Mouse (Mus musculus): ENCODE measurements around the gene Pacsin1. TPM values are rescaled to one million over a fixed set of nuclear protein-coding genes. Genes with fewer than 3 reads are reported as not detected.

Gene Pacsin1
- 100 to 1,000 TPM; 428 to 433 TPM for total RNA-seq (2021)

- intact Hi-C loops (cut with DNase I) = loop anchor here (1.0 to 2.0 kb wide), 4 partner anchors 12 to 29 kb away; no protein-coding TSS in a partner anchor
- peak; percentile 86 for DNase-seq (ENCODE audit: low spot score in 2 of 2)
These were observed at the start of gene Pacsin1 for GRCm38 (mm10) chr17:27655089-27656010. Gene Pacsin1 (plus strand): TSS chr17:27655509.

- intact Hi-C loops (cut with DNase I) = no loop called here
- no peak for DNase-seq (ENCODE audit: low spot score in 2 of 2)
These were observed 45.7 kb upstream of the Pacsin1 start for GRCm38 (mm10) chr17:27609576-27609975.

- DNase-seq (ENCODE audit: low spot score in 2 of 2) = peak; percentile 77 to 96
- intact Hi-C loops (cut with DNase I) = loop anchor here (2.0 kb wide), 1 partner anchor 28 kb away; no protein-coding TSS in a partner anchor
These were observed 44.4 kb upstream of the Pacsin1 start for GRCm38 (mm10) chr17:27610679-27611518.

- DNase-seq (ENCODE audit: low spot score in 2 of 2) = peak in 1 of 2 experiments; percentile 50
- intact Hi-C loops (cut with DNase I) = loop anchor here (2.0 kb wide), 1 partner anchor 27 kb away; no protein-coding TSS in a partner anchor
These were observed 43.8 kb upstream of the Pacsin1 start for GRCm38 (mm10) chr17:27611519-27611884.

GRCm38 (mm10) chr17:27611994-27612393 lies 43.3 kb upstream of the Pacsin1 start:
- intact Hi-C loops (cut with DNase I) = loop anchor here (2.0 kb wide), 1 partner anchor 27 kb away; no protein-coding TSS in a partner anchor
- no peak for DNase-seq (ENCODE audit: low spot score in 2 of 2)

GRCm38 (mm10) chr17:27613016-27613415 lies 42.3 kb upstream of the Pacsin1 start:
- no peak for DNase-seq (ENCODE audit: low spot score in 2 of 2)
- intact Hi-C loops (cut with DNase I) = no loop called here

GRCm38 (mm10) chr17:27615388-27615787 lies 39.9 kb upstream of the Pacsin1 start:
- no peak for DNase-seq (ENCODE audit: low spot score in 2 of 2)
- intact Hi-C loops (cut with DNase I) = no loop called here

- DNase-seq (ENCODE audit: low spot score in 2 of 2) = peak in 1 of 2 experiments; percentile 40
- intact Hi-C loops (cut with DNase I) = no loop called here
These were observed 34.1 kb upstream of the Pacsin1 start for GRCm38 (mm10) chr17:27621161-27621560.

GRCm38 (mm10) chr17:27621705-27622531 lies 33.4 kb upstream of the Pacsin1 start:
- DNase-seq (ENCODE audit: low spot score in 2 of 2) = peak in 1 of 2 experiments; percentile 72

GRCm38 (mm10) chr17:27622611-27623359 lies 32.5 kb upstream of the Pacsin1 start:
- no peak for DNase-seq (ENCODE audit: low spot score in 2 of 2)
- intact Hi-C loops (cut with DNase I) = loop anchor here (1.0 kb wide), 1 partner anchor 57 kb away; the partner anchor contains the start of gene AI413582

More at GRCm38 (mm10) chr17:27621705-27622531, 33.4 kb upstream of the Pacsin1 start:
- intact Hi-C loops (cut with DNase I) = no loop called here

GRCm38 (mm10) chr17:27623360-27624326 lies 31.7 kb upstream of the Pacsin1 start, which contains the start of gene Nudt3:
Gene Nudt3 (minus strand): TSS chr17:27623495.
- DNase-seq (ENCODE audit: low spot score in 2 of 2) = peak; percentile 90 to 91
- intact Hi-C loops (cut with DNase I) = loop anchor here (1.0 kb wide), 1 partner anchor 58 kb away; the partner anchor contains the start of gene AI413582

GRCm38 (mm10) chr17:27625455-27626251 lies 29.7 kb upstream of the Pacsin1 start:
- intact Hi-C loops (cut with DNase I) = no loop called here
- no peak for DNase-seq (ENCODE audit: low spot score in 2 of 2)

- DNase-seq (ENCODE audit: low spot score in 2 of 2) = peak in 1 of 2 experiments; percentile 59
- intact Hi-C loops (cut with DNase I) = no loop called here
These were observed 28.6 kb upstream of the Pacsin1 start for GRCm38 (mm10) chr17:27626681-27627080.

GRCm38 (mm10) chr17:27627451-27627850 lies 27.9 kb upstream of the Pacsin1 start:
- intact Hi-C loops (cut with DNase I) = no loop called here
- no peak for DNase-seq (ENCODE audit: low spot score in 2 of 2)

- no peak for DNase-seq (ENCODE audit: low spot score in 2 of 2)
- intact Hi-C loops (cut with DNase I) = no loop called here
These were observed 26.9 kb upstream of the Pacsin1 start for GRCm38 (mm10) chr17:27628376-27628775.
